Mouse (Mus musculus) c-Kit-positive CD71-positive TER-119-positive erythroid progenitor cells, embryonic 14.5 days (primary cell): ENCODE measurements around the gene Gm49368.
"Not testable (repeated sequence)": the region's sequence is repeated elsewhere in the genome, so short reads cannot be mapped to it uniquely, and the experiment has no call there.

ENCODE experiments used
- DNase-seq: peaks from one replicate; pipeline ENCODE4 v3.0.0-alpha.2; 2013; ENCODE audit warnings: low spot score

Gene Gm49368

DNA sequence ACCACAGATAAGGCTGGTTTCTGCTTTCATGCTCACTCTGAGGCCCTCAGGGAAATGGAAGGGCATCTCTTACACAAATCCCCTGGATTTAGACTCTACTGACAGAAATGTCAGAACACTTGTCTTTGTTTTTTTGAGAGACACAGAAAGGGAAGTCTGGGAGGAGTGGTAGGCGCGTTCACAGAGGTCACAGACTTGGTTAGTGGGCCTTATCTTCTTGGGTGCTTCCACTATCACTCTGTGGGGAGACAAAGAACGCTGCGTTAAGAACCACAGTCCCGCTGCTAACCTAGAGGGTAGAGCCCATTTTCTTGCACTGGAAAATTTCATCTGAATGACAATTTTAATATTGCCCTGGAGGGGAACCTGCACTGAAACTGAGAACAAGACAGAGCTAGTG is 69.7 kb downstream of the Gm49368 start:
- no peak for DNase-seq

DNA sequence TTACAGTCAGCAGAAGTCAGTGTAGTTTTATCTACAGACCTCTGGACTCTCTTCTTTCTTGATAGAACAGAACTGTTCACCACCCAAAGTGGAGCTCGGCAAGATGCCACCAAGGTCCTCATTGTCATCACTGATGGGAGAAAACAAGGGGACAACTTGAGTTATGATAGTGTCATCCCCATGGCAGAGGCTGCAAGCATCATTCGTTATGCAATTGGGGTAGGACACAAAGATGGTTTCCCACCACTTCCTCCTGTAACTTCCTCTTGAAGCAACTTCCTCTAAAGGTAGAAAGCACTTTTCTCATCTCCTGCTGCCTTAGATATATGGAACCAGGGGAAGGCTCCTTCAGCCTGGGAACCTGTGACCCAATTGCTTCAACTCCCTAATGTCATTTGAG is 71.1 kb downstream of the Gm49368 start:
- DNase-seq, result no peak

- DNase-seq, result no peak
Measured at GRCm38 (mm10) chr7:128136927-128137326, 74.4 kb downstream of the Gm49368 start.

DNA sequence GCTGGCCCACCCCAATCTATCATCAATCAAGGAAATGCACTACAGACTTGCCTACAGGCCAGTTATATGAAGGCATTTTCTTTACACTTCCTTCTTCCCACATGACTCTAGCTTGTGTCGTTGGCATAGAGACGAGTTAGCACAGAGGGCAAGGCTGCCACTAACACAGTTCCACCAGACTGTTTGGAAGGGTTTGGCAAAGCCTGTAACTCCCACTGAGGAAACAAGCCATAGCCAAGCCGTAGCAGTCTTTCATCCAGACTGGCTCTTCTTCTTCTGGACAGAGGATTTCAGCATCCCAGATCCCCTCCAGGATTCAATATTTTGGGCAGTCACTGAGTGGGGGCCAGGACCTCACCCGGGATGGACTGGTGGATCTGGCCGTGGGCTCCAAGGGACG is 77.1 kb downstream of the Gm49368 start:
- DNase-seq, result no peak

DNA sequence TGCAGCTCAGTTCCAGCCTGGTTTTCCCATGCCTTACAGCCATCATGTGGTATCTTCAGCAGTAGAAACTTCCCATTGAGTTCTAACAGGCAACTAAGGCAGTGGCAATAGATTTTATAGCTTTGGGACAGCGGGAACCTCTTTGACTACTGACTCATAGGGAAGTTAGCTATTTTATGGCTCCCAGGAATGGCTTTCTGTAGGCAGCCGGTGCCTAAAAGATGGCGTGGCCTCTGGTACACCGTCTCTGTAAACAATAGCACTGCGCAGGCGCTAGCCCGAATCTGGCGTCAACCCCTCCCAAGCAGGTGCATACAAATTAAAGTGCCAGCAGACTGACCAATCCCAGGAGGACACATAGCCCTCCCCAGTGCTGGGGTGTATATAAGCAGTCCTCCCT is 88.5 kb downstream of the Gm49368 start:
- DNase-seq, result no peak

- no peak for DNase-seq
Measured at GRCm38 (mm10) chr7:128154076-128154475, 91.6 kb downstream of the Gm49368 start, which contains the start of gene Itgad. Gene Itgad (plus strand): TSS chr7:128154376.

DNA sequence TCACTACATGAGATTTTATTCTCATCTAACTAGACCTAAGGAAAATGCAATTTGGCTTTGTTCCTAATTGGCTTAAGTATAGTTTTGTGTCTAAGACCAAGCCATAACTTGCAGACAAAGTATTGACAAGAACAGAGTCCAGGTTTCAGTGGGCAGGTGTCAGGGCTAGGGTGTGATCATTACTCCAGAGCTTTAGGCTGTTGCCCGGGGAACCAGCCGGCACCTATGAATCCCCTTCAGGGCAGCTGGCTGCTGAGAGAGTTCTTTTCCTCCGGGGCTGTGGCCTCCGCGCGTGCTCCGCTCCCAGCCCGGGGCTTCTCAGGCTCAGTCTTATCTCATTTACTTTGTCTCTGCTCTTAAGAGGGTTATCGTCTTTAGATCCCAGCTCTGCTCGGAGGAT is 92.4 kb downstream of the Gm49368 start:
- DNase-seq, result no peak

- DNase-seq, result not testable (repeated sequence)
Measured at GRCm38 (mm10) chr7:128158688-128159354, 96.3 kb downstream of the Gm49368 start.

DNA sequence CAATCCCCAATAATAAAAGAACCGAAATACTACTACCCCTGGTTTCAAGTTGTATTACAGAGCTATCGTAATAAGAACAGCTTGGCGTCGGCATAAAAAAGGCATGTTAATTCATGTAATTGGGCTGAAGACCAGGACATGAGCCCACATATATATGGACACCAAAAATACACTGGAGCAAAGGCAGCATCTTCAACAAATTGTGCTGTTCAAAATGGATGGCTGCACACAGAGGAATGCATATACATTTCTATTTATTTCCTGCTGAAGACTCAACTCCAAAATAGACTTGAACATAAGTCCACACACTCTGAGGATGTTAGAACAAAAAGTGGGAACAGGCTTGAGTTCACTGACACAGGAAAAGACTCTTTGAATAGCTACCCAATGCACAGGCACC is 101.5 kb downstream of the Gm49368 start:
- no peak for DNase-seq

DNA sequence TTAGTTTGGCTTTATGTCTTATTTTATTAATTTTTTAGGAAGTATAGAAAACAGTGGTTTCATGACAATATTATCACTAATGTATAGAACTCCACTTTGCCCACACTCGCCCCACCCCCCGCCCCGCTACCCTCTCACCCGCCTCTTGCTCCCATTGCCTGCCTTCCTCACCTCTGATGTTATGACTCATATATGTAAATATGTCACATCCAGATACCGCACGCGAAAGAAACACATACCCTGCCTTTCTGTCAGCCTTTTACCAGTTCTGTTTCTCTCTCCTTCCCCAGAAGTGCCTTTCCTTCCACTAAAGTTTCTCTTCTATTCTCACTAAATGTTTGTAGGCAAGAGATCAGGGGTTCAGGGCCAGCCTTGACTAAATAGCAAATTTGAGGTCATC is 103.9 kb downstream of the Gm49368 start:
- DNase-seq, result no peak

- no peak for DNase-seq
Measured at GRCm38 (mm10) chr7:128169996-128170395, 107.5 kb downstream of the Gm49368 start.
